Mouse (Mus musculus) embryo, embryonic 10.5 days (tissue): Measurements from ENCODE around the gene Dst.

Source experiments
- DNase-seq: peaks from one replicate; pipeline ENCODE4 v3.0.0-alpha.2; 2015; ENCODE audit warnings: low spot score

Gene Dst

DNA sequence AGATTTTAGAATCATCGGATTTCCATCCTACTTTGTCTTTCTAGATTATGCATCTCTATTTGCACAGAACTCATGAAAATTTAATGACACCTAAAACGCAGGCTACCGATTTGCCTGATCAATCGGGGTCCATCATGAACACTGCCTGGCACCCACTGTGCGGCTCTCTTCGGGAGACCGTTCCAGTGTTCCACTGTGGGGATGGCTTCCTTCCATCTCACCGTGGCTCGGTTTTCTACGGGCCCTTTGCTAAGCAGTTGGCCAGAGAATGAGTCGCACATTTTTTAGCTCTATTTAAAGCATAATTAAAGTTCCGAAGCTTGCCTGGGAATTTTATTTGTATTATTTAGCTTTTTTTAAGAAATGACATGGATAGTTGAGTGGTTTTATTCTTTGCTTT, 72.4 kb downstream of the Dst start:
- DNase-seq, result no peak

DNA sequence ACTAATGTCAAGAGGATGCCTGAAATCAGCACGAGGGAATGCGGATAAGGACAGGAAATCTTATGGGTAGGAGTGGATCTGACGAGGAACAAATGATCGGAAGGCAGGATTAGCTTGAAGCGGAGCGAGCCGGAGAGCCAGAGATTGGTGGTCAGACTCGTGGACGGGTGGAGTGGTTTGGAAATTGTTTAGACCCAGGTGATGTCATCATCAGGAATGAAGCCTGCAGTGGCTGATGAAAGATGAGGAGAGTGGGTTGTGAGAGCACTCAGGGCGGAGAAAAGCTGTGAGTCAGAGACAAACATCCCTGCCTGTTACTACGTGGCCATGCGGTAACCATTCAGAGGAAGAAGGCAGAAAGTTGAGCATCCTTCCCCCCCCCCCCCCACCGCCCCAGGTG, 81.6 kb downstream of the Dst start:
- no peak for DNase-seq

DNA sequence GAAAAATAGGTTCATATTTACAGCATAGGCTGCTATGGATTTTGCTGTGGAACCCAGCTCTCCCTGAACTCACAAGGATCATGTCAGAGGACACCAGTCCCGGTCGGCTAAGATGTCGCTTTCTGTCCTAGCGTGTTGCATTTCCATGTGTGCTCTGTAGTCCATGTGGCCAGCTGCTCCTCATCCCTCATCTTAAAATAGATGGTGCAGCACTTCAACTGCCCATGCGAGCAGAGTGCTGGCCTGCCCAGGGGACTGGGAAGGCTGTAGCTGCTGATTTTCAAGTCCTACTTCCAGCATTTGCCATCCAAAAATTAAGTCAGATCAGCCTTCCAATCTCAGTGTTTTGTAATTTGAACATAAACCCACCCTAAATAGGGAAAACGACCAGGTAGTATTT, 83.0 kb downstream of the Dst start:
- no peak for DNase-seq

DNA sequence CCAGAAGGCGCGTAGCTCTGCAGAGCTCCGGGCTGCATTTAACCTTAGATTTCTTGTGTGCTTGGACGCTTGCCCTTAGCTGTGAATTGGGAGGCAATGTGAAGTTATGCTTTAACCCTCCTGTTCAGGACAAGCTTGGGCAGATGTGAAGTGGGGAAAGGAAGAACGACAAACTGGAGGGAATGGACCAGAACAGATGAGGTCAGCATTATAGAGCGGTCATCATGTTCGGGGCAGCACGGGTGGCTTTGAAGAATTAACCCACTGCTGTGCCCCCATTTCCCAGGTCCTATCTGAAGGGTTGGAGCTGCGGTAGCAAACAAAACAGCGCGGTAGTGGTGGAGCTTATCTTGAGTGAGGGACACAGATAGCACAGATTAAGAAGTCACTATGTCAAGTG, 84.8 kb downstream of the Dst start:
- no peak for DNase-seq

DNA sequence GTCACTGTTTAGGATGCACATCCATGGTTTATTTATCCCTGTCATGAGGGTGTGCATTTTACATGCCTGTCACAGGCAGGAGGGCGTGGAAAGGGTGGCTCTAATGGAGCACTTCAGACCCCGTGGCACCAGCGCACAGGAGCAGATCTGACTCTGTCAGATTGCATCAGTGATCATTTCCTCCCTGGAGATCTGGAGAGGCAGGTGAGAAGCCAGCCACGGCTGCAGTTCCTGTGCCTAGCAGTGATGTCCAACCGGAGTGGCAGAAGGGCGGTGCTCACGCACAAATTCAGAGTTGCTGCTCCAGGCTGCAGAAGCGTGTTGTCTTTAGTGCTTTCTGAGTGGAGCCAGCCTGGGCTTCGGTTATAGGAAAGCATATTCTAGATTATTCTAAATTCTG, 86.2 kb downstream of the Dst start:
- no peak for DNase-seq

DNA sequence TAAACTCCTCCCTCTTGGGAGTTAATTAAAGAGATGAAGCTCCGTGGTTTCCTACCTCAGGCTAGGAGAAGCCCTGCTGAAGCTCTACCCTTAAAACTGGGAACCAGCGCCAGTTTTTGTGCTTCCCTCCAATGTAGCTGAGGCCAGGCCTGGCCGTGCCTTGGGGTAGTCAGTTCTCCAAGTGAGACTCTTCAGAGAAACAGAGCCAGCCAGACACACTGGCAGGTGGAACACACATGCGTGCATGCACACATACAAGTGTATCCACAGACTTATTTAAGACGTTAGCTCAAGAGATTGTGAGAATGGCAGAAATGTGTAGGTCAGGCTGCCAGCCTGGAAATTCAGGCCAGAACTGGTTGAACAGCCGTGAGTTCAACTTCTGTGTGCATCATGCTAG, 87.4 kb downstream of the Dst start:
- no peak for DNase-seq

DNA sequence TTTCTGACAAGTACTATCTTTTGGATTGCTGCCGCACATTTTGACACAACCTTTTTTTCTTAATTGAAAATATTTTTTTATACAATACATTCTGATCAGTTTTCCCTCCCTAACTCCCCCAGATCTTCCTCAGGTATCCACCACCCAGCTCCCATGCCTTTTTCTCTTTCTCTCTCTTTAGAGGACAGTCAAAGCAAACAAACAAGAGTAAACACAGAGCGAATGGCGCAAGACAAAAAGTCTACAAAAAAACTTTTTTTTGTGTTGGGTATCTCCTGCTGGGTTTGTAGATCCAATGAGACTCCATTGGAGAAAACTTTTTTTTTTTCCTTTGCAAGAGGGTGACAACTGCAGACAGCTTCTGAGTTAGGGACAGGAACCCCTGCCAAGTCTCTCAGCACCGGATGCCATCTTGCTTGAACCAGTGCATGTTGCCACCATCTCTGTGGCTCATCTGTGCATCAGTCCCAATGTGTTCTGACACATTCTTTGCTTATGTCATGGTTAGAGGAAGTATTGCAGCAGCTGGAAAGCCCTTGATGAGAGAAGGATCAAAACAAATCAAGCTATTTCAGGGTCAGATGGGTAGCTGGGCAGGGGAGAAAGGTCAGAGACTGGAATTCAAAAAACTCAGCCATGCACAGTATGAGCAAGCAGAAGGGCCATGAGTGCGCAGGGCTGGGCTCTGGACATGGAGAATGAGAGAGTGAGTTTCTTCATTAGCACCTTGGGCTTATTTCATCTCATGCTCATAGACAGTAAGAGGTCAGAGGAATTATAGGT, 88.3 kb downstream of the Dst start:
- no peak for DNase-seq

DNA sequence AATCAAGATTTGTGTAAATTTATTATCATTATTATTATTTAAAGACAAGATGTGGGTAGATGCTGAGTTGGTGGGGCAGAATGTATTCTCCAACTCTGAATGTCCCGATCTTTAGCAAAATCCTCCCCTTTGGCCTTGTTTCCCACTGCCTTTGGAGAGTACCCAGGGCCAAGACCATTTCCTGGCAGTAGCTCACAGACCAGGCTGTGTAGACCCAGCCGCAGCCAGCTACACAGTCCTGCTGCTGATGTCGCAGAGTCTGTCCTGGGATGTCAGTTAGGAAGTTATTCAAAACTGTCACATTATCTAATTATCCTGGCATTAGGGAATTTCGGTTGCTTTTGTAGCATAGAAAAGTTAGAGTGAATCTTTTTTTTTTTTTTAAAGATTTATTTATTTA, 94.3 kb downstream of the Dst start:
- no peak for DNase-seq

DNA sequence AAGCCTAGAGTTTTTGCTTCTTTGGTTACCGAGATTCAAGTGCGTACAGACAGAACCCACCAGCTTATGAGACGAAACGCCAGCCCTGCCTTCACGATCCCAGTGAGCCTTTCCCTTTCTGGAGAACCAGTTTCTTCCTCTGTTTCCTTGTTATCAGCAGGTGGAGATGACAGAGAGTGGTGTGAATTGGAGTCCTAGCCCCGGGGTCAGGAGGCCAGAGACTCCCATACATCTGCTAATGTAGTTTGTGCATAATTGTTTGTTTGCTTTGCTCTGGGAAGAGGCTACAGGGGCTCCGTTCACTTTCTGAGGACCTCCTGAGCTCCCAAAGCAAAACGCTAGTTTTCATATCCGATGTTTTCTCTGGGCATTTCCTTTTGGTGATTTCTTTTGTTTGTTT, 94.9 kb downstream of the Dst start:
- peak; percentile 40 for DNase-seq

DNA sequence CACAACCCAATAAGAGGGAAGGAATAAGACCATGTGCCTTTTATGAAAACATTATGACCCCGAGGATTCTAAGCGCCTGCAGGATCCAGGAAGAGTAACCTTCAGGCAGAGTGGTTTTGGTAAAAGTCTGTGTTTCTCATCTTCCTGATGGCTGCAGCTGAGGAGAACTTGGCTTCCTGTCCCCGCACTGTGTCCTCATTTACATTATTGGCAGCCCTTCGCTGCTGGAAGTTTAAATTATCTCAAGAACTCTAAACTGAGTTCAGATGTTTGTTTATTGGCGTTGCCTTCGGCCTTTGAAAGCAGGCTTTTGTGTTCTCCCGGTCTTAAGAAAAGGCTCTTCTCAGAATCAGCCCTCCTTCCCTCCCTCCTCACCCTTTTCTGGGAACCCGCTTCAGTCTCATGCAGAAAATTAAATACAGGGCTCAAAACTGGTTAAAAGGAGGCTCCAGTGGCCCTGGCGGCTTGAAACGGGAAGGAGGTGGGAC, 97.3 kb downstream of the Dst start:
- no peak for DNase-seq

DNA sequence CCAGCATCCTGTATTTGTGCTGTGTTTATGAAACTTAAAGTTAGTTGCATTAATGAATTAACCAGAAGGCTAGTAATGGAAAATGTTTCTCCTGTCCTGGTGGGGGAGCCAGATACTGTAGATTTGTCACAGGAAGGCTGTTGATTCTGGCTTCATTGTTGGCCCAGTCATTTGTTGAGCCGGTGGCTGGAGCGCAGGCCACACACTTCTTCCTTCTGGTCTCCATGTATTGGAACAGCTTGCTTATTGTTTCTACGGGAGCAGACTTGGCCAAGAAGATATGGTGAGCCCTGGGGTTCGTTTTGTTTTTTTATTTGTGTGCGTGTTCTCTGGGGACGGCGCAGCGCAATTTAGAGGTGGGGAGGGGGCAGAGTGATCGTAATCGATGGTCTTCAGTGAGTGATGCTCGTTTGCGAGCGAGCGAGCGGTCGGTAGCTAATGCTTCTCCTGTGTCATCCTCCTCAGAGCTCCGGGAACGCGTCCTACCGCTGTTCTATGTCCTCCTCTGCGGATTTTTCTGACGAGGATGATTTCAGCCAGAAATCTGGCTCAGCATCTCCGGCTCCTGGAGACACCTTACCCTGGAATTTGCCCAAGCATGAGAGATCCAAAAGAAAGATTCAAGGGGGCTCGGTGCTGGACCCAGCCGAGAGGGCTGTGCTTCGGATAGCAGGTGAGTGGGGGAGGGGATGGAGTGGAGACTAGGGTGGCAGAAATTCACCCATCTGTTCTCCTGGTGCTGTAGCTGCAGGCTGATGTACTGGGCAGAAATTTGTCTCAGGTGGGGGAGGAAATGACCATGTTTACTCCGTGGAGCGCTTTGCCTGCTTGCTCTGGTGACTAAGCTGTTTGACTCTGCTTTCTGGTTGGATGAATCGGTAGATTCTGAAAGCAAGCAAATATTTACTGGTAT, 98.0 kb downstream of the Dst start:
- DNase-seq, result peak; percentile 88

DNA sequence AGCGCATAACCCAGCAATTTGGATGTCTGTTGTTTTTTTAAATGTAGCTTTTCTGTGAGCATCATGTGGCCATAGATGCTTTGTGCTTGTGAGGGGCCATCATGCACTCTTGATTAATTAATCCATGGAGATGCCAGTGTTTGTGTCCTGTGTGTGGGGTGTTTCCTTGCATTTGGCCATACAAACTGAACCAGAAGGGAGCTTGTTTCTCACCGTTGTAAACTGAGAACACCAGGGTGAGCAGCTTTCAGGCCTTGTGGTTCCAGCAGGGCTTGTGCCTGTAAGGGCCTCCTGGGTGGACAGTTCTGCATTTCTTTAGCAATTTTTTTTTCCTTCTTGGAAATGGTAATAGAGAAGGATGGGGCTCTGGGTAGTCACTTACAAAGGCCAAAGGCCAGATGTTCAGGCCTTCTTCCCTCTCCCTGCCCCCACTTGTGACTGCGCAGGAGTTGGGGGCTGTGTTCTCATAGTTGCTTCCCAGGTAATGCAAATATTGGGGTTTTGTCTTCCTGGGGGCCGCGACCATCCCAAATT, 98.9 kb downstream of the Dst start:
- peak; percentile 33 for DNase-seq

DNA sequence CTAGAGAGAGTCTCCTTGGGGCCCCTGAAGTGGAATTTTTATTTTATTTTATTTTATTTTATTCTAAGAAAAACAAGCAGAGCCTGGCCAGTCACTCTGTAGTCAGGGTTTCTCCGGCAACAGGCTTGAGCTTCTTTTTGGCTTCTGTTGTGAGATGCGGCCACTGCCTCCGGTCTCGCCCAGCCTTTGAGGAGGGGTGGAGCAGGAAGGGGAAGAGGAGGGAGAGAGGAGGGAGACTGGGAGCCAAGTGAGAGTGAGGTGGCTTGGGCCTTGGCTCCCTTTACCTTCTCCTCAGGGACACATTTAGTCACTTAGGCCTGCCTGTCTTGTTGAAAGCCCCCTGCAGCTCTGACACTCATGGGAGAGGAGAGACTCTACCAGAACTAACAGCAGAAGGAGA, 99.4 kb downstream of the Dst start:
- no peak for DNase-seq

DNA sequence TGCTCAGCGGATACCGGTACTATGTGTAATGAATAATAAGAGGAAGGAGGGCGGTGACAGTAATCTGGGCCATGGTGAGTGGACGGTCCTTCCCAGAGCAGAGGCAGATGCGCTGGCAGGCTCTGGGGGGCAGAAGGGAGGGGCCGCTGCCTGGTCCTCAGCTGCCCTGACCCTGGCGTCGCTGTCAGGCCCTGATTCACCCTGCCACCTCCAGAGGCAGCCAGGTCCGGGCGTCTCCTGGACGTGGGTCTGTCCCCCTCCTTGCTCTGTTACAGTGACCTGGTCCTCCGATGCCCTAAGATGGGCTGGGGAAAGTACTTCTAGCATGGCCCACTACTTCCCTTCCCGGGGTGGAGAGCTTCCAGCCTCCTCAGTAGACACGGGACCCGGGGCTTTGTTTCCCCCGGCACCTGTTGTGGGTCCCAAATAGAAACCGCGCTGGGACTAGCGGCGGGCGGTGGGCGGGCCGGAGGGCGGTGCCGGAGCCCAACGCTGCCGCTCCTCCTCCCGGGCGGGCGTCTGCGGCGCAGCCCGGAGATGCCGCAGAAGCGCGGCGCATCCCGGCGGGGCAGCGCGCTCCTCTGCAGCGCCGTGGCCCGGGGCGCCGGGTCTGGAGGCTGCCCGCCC, 103.1 kb downstream of the Dst start:
- peak; percentile 74 for DNase-seq

DNA sequence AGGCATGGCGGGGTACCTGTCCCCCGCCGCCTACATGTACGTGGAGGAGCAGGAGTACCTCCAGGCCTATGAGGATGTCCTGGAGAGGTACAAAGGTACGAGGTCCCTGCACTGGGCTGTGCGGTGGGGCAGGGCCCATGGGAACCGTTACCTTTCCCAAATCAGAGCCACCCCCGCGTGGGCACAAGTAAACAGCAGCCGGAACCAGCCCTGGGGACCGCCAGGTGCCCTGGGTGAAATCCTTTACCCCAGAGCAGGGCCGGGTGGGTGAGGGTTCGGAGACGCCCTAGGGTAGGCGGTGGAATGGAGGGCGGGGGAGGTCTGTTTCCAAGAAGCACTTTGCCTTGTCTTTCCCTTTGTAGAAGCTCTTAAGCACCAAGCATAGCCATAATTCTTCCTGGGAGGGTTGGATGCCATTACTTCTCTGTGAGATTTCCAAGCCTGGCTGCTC, 103.8 kb downstream of the Dst start:
- DNase-seq, result peak; percentile 52

DNA sequence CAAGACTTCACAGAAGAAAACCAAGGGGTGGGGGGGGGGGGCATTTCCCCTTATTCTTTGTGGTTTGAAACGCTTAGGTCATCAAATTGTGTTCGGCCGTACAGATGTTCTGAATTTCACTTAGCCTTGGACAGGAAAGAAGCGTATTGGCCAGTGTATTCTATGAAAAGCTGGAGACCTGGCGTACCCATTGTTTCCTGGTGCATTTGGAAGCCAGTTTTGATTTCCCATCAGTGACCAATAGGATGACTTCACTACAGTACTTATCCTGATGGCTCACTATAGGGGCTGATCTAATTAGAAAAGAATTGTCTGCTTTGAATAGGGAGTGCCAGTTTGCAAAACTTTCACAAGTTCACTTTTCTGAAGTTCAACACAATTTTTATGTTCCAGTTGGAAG, 105.5 kb downstream of the Dst start:
- DNase-seq, result no peak

DNA sequence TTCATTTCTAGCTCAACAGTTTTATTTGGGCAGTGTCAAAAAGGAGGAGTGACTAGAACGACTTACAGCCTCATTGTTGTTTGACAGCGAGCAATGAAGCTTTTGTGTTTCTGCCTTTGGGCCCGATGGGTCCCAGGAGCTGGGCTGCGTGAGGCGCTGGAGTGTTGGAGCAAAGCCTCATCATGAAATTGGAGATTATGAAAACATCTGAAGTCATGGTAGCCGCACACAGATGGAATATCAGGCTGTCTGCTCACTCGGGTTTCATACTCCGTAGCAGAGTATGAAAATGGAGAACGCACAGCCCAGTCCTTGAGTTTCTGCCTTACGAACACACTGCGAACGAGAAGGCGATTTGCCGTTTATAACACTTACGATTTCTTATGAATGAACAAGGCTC, 108.8 kb downstream of the Dst start:
- no peak for DNase-seq

DNA sequence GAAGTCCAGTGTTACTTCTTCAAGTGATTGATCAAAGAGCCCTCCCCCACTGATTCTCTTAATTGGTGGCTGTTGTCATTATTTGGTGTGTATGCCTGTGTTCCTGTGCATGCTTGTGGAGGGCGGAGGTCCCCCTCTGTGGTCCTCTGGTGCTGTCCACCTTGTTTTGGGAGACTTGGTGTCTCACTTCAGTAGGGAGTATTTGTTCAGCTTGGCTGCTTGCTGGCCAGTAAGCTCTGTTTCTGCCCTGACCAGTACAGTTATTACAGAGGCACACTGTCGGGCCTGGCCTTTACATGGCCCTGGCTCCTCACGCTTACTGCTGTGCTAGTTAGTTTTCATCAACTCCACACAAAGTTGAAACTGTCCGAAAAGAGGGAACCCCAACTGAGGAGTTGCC, 109.3 kb downstream of the Dst start:
- no peak for DNase-seq

DNA sequence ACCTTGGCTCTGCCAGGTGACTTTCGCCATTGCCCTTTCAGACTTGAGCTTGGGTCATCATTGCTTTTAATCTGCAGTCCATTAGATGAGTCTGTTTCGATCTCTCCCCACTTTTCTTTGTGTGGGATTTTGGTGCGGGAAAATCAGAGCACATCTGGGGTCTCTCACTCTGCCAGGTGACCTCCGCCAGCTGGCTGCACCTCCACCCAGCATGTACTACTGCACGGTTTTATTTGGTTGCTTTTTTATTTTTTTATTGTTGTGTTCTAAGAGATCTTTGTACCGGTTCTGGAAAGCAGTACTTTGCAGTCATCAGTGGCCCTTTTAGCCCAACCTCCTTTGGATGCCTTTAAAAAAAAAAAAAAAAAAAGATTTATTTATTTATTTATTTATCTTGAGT, 112.6 kb downstream of the Dst start:
- no peak for DNase-seq

DNA sequence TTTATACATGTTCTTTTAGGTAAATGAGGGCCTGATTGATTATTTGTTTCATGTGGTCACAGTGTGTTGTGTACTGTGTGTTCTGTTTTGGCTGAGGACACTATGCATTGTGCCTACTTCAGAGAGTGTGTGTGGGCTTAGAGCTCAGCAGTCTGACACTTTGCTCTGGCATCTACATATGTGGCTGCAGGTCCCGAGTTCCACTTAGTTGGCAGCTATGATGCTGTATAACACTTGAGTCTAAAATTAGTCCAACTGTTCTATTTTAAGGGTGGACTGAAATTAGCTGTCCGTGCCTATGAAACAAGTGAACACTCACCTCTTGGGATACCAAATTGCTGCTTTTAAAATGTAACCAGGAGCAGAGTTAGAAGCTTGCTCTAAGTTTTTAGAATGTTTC, 113.5 kb downstream of the Dst start:
- DNase-seq, result no peak

DNA sequence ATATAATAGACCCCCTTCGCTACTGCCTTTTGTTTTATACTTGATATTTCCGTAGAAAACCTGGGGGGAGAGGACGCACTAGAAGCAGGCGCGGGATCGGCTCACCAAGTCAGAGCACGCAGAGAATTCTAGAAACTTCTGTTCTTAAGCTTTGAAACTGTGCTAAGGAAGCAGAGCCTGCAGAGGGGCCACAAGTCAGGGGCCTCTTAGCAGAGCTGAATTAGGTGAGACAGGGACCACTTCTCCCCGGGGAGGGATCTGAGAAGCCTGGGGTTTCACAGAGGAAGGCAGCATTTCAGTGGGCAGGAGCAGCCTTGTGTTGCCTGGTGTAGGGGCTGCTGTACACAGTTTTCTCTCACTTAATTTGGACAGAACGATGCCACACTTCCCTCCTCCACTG, 115.1 kb downstream of the Dst start:
- no peak for DNase-seq

DNA sequence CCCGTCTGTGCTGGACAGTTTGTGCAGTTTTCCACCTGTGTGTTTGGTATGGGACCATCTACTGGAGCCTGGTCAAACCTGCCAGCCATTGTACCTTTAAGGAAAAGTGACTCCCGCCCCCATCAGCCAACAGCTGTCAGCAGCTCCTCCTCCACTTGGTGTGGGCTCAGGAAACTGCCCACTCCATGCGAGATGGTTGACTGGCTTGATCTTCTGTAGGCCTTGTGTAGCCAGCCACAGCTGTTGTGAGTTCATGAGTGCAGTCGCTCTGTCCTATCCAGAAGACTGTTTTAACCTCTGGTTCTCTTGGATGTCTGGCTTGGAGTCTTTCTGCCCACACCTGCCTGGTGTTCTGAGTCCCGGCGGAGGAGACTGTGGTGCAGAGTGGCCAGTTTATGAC, 117.9 kb downstream of the Dst start:
- DNase-seq, result no peak

DNA sequence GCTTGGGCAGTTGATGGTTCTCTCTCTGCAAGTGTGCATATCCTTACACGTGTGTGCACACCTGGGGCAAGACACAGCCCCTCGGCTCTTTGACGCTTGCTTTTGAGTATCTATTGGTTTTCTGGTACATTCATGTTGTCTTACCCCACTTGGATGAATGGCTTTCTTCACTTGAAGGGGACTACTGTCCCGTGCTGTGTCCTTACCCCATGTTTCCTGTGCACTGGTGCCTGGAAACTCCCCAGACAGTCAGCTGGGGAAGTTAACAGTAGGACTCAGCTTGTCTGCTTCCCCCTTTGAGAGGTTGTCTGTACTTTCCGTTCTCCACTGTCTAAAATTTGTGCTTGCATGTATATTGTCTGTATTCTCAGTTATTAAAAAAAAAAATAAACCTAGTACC, 120.7 kb downstream of the Dst start:
- no peak for DNase-seq
